Mouse (Mus musculus) small intestine, adult 2 months (tissue): ENCODE data around the gene Lpp. TPM values are rescaled to one million over a fixed set of nuclear protein-coding genes. Genes with fewer than 3 reads are reported as not detected.
"Not testable (repeated sequence)": the region's sequence is repeated elsewhere in the genome, so short reads cannot be mapped to it uniquely, and the experiment has no call there.

Experiments
- H3K27ac ChIP-seq: fragments of 200-500 bp; 2 replicates; pipeline ENCODE4 v1.5.1; 2012; ENCODE audit warnings: low read depth, low read length, control low read depth, inconsistent platforms; ENCODE audit not compliant: insufficient read depth
- H3K27me3 ChIP-seq: fragments of 200-500 bp; 2 replicates; pipeline ENCODE4 v1.6.1; 2012; ENCODE audit warnings: mild to moderate bottlenecking, moderate library complexity, low read length, inconsistent platforms; ENCODE audit not compliant: control insufficient read depth, insufficient read depth
- H3K36me3 ChIP-seq: fragments of 200-500 bp; 2 replicates; pipeline ENCODE4 v1.6.1; 2012; ENCODE audit warnings: mild to moderate bottlenecking, low read length, control low read depth, inconsistent platforms; ENCODE audit not compliant: control insufficient read depth, insufficient read depth
- H3K4me1 ChIP-seq: fragments of 200-500 bp; 2 replicates; pipeline ENCODE4 v1.6.1; 2012; ENCODE audit warnings: low read length, inconsistent platforms, mixed read lengths; ENCODE audit not compliant: control insufficient read depth, insufficient read depth, insufficient read length
- H3K4me3 ChIP-seq: fragments of 200-500 bp; 2 replicates; pipeline ENCODE4 v1.5.1; 2012; ENCODE audit warnings: low read depth, mild to moderate bottlenecking, control low read depth, inconsistent platforms, low read length, moderate library complexity
- CTCF ChIP-seq: fragments of 200-500 bp; IDR thresholded peaks from 2 replicates; pipeline ENCODE4 v1.5.1; 2012; ENCODE audit warnings: low read depth, mild to moderate bottlenecking, control low read depth, inconsistent platforms, low read length, moderate library complexity, mixed read lengths; ENCODE audit not compliant: insufficient replicate concordance, insufficient read length; ENCODE audit errors: extremely low read depth
- POLR2A ChIP-seq: fragments of 200-500 bp; IDR thresholded peaks from 2 replicates; pipeline ENCODE4 v1.6.1; 2012; ENCODE audit warnings: low read depth, mild to moderate bottlenecking, control low read depth, inconsistent platforms, low read length, moderate library complexity
- WGBS: fragments of 180-500 bp; shearing (Covaris S2); methylation state at CpG from one replicate; pipeline ENCODE4 v1.1.7; 2018; 5-methylcytosine and 5-hydroxymethylcytosine counted together
- polyA plus RNA-seq: library from polyadenylated mRNA; depleted of rRNA; stranded (reverse); fragments of >200 nt; gene quantifications from 2 replicates; pipeline ENCODE4 v1.2.3, GENCODE M21; 2012

The Lpp gene
- polyA plus RNA-seq, 1 experiment: 23.6 TPM

- no peaks in the 10 kb centered on the region for H3K27me3 ChIP-seq
- no peaks in the 10 kb centered on the region for H3K36me3 ChIP-seq
- no peaks in the 10 kb centered on the region for H3K4me1 ChIP-seq
- TF ChIP-seq POLR2A: no peak
- no peak for TF ChIP-seq CTCF
- no peak overlapping the region for H3K4me3 ChIP-seq
- H3K27ac ChIP-seq: no peak overlapping the region
- 92% methylated on average over 10 of the region's 10 CpGs for WGBS
These were observed 597.8 kb downstream of the Lpp start for GRCm38 (mm10) chr16:24991059-24991541.

- Histone ChIP-seq H3K36me3 (no peaks in the 10 kb centered on the region), H3K27me3 (no peaks in the 10 kb centered on the region), H3K27ac (no peak overlapping the region), H3K4me1 (no peaks in the 10 kb centered on the region), H3K4me3 (no peak overlapping the region)
- WGBS: 85% methylated on average over 3 of the region's 3 CpGs
- no peak for TF ChIP-seq CTCF
- TF ChIP-seq POLR2A: no peak
These were observed 598.7 kb downstream of the Lpp start for GRCm38 (mm10) chr16:24991995-24992394.

DNA sequence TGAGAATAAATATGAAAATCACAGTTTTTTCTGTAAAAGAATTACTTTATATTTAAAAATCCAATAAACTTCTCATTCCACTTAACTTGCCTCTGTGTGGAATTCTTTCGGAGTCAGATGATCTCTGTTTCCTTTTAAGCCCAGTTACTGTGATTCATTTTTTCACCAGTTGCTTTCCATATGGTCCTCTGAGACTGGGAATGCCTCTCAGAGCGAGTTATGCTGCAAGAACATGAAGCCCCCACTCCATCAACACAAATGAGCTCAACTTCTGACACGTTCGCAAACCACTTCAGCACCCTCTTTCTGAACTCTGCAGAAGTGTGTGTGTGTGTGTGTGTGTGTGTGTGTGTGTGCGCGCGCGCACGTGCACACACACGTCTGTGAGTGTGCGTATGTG, 599.2 kb downstream of the Lpp start:
- H3K36me3 ChIP-seq: no peaks in the 10 kb centered on the region
- no peaks in the 10 kb centered on the region for H3K4me1 ChIP-seq
- no peak overlapping the region for H3K4me3 ChIP-seq
- TF ChIP-seq CTCF: no peak
- TF ChIP-seq POLR2A: no peak
- 93% methylated on average over 11 of the region's 11 CpGs for whole genome bisulfite sequencing
- no peak overlapping the region for H3K27ac ChIP-seq
- no peaks in the 10 kb centered on the region for H3K27me3 ChIP-seq

DNA sequence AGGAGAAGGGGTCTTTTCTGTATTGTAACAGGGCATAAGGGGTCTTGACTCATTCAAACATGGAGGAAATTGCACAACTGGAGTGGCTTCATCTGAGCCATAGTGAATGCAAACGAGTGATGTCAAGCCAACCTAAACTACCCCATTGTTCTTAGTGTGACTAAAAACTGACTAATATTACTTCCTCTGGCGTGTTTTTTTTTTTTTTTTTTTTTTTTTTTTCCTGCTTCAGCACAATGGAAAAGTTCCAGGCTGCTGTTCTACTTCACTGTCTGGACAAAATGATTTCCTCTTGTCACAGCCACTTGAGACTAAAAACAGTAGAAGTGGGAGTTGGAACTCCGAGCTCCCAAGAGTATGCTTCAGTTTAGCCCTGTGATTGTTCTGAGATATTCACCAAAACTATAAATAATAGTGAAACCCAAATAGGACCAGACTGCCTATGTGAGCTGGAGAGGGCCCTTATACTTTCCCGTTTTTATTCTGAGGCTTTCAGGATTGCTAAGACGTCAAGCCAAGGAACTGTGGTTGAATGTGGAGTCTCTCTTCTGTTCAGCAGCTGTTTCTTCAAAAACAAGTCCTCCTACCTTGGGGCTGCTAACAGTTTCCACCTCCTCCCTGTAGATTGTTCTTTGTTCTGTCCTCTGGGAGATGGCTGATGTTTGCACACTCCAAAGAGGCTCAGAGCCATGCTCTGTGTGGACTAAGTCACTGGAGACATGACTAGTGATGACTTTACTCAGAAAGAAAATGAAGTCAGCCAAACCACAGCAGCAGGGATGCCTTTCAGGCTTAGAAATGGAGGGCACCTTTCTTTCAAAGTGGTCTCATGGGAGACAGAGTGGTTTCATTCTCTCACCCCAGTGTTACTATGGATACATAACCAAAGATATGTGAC, 617.9 kb downstream of the Lpp start:
- WGBS: 59% methylated on average over 5 of the region's 5 CpGs
- Histone ChIP-seq H3K36me3 (no peaks in the 10 kb centered on the region), H3K4me1 (no peaks in the 10 kb centered on the region), H3K27me3 (no peaks in the 10 kb centered on the region), H3K4me3 (no peak overlapping the region), H3K27ac (no peak overlapping the region)
- TF ChIP-seq POLR2A (no peak), CTCF (no peak)

GRCm38 (mm10) chr16:25012938-25013337, 619.6 kb downstream of the Lpp start:
- WGBS: 89% methylated on average over 3 of the region's 3 CpGs
- no peak overlapping the region for H3K4me3 ChIP-seq
- H3K27me3 ChIP-seq: no peaks in the 10 kb centered on the region
- H3K36me3 ChIP-seq: no peaks in the 10 kb centered on the region
- no peak for TF ChIP-seq CTCF
- TF ChIP-seq POLR2A: no peak
- no peaks in the 10 kb centered on the region for H3K4me1 ChIP-seq
- H3K27ac ChIP-seq: no peak overlapping the region

DNA sequence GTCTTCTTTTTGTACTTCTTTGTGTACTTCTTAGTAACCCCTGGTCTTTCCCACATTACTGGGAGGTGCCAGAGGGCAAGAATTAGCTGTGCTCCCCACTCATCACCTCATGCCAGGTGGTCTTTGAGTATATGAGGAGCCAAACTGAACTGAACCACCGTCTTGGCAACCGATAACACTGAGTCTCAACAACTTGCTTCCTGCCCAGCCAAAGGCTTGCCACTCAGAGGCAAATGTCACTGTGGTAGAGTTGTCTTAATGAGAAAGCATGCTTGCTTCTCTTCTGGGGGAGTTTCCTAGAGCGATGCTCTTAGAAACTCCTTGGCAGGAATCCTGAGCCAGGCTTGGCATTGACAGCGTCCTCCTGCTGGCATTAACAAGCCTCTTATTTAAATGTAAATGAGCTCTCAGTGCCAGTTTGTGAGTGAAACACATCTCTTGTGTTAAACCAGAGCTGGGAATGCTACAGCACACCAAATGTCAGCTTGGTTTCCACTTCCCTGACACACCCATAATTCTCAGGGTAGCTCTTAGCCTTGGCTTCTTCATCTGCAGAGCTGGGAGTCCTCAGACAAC, 623.0 kb downstream of the Lpp start:
- Histone ChIP-seq H3K36me3 (no peaks in the 10 kb centered on the region), H3K4me1 (no peaks in the 10 kb centered on the region), H3K27me3 (no peaks in the 10 kb centered on the region), H3K4me3 (no peak overlapping the region), H3K27ac (no peak overlapping the region)
- 86% methylated on average over 4 of the region's 4 CpGs for WGBS
- TF ChIP-seq POLR2A (no peak), CTCF (no peak)

- no peak overlapping the region for H3K4me3 ChIP-seq
- TF ChIP-seq POLR2A: no peak
- TF ChIP-seq CTCF: no peak
- H3K36me3 ChIP-seq: no peaks in the 10 kb centered on the region
- no peaks in the 10 kb centered on the region for H3K4me1 ChIP-seq
- no peaks in the 10 kb centered on the region for H3K27me3 ChIP-seq
- no peak overlapping the region for H3K27ac ChIP-seq
These were observed 623.7 kb downstream of the Lpp start for GRCm38 (mm10) chr16:25017046-25017445.

DNA sequence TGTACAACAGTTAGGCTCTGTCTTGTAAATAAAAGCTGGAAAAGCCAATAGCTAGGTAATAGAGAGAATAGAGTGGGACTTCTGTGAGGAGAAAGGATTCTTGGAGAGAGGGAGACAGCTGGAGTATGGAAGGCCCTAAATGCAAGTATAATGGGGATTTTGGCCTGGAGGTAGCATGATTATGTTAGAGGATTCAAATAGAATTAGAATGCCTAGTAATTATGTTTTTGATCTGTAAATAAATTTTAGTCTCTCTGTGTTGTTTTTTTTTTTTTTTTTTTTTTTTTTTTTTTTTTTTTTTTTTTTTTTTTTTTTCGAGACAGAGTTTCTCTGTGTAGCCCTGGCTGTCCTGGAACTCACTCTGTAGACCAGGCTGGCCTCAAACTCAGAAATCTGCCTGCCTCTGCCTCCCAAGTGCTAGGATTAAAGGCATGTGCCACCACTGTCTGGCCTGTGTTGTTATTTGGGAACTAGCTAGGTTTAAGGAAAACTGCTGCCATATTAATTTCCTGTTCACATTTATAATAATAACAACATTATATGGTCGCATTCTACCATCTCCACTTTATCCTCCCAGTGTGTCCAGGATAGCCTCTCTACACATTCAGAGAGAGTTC, 628.5 kb downstream of the Lpp start:
- H3K4me1 ChIP-seq, H3K27ac ChIP-seq, H3K36me3 ChIP-seq, H3K27me3 ChIP-seq, H3K4me3 ChIP-seq: not testable (repeated sequence)
- WGBS: 62% methylated on average over 2 of the region's 2 CpGs
